Mouse (Mus musculus) myocyte (in vitro differentiated cells): ENCODE measurements around the gene Tas2r125.

Experiments used
- CEBPB ChIP-seq: IDR thresholded peaks from 2 replicates; pipeline ENCODE4 v1.6.1; 2011; ENCODE audit warnings: mild to moderate bottlenecking, moderate library complexity; ENCODE audit not compliant: poor library complexity, insufficient read depth, severe bottlenecking
- E2F4 ChIP-seq: IDR thresholded peaks from one replicate; pipeline ENCODE4 v1.6.1; 2011; ENCODE audit warnings: mild to moderate bottlenecking, control low read depth, moderate library complexity; ENCODE audit not compliant: insufficient read depth
- MYOD1 ChIP-seq, 3 experiments: IDR thresholded peaks; one replicate each; pipeline ENCODE4 v1.6.1; 2011; ENCODE audit warnings: control low read depth in 2 of 3, low read depth in 2 of 3, mild to moderate bottlenecking in 2 of 3, moderate library complexity in 1 of 3; ENCODE audit not compliant: insufficient read length in 2 of 3, control insufficient read depth in 1 of 3
- POLR2A ChIP-seq: IDR thresholded peaks from one replicate; pipeline ENCODE4 v1.6.1; 2011; ENCODE audit warnings: low read depth, mild to moderate bottlenecking, control low read depth, moderate library complexity; ENCODE audit not compliant: insufficient read length
- POLR2AphosphoS2 ChIP-seq: IDR thresholded peaks from one replicate; pipeline ENCODE4 v1.6.1; 2011; ENCODE audit warnings: low read depth, control low read depth; ENCODE audit not compliant: insufficient read length
- REST ChIP-seq: IDR thresholded peaks from one replicate; pipeline ENCODE4 v1.6.1; 2011; ENCODE audit warnings: mild to moderate bottlenecking, control low read depth, moderate library complexity; ENCODE audit not compliant: insufficient read depth, insufficient read length
- TCF3 ChIP-seq: IDR thresholded peaks from one replicate; pipeline ENCODE4 v1.6.1; 2011; ENCODE audit warnings: low read depth, control low read depth; ENCODE audit not compliant: insufficient read length
- USF1 ChIP-seq: IDR thresholded peaks from one replicate; pipeline ENCODE4 v1.6.1; 2011; ENCODE audit warnings: low read depth, mild to moderate bottlenecking, control low read depth, moderate library complexity

GRCm38 (mm10) chr6:132909351-132909750 lies at the start of gene Tas2r125:
- TF ChIP-seq CEBPB (no peak), POLR2A (no peak), MYOD1 (IDR thresholded peaks at IDR 0.05; ENCODE audit: control insufficient read depth in 1 of 3, insufficient read length in 2 of 3, low read depth in 2 of 3) (no peak), E2F4 (no peak), POLR2AphosphoS2 (no peak), REST (no peak), USF1 (no peak), TCF3 (no peak)
